Mouse (Mus musculus) forebrain, embryonic 15.5 days (tissue): ENCODE measurements around the gene Cyth3. TPM values are rescaled to one million over a fixed set of nuclear protein-coding genes. Genes with fewer than 3 reads are reported as not detected.

Source experiments
- ATAC-seq: fragments of 200-750 bp; cut with Nextera tagmentation; replicated peaks from 2 replicates; pipeline ENCODE4 v1.8.0; 2017; ENCODE audit warnings: mild to moderate bottlenecking, moderate TSS enrichment, moderate library complexity
- H3K27ac ChIP-seq: fragments of 300-500 bp; sonication (generic); replicated peaks from 2 replicates; pipeline ENCODE4 v1.5.1; 2015; ENCODE audit warnings: mild to moderate bottlenecking, inconsistent platforms
- H3K27me3 ChIP-seq: fragments of 300-500 bp; sonication (generic); 2 replicates; pipeline ENCODE4 v1.6.1; 2015; ENCODE audit warnings: inconsistent platforms
- H3K36me3 ChIP-seq: fragments of 300-500 bp; sonication (generic); 2 replicates; pipeline ENCODE4 v1.6.1; 2015; ENCODE audit warnings: mild to moderate bottlenecking, inconsistent platforms
- H3K4me1 ChIP-seq: fragments of 300-500 bp; sonication (generic); 2 replicates; pipeline ENCODE4 v1.6.1; 2015; ENCODE audit warnings: inconsistent platforms
- H3K4me2 ChIP-seq: fragments of 300-500 bp; sonication (generic); replicated peaks from 2 replicates; pipeline ENCODE4 v1.6.1; 2015; ENCODE audit warnings: mild to moderate bottlenecking, inconsistent platforms
- H3K4me3 ChIP-seq: fragments of 300-500 bp; sonication (generic); 2 replicates; pipeline ENCODE4 v1.5.1; 2015; ENCODE audit warnings: mild to moderate bottlenecking, inconsistent platforms
- H3K9ac ChIP-seq: fragments of 300-500 bp; sonication (generic); replicated peaks from 2 replicates; pipeline ENCODE4 v1.6.1; 2015; ENCODE audit warnings: mild to moderate bottlenecking, inconsistent platforms
- H3K9me3 ChIP-seq: fragments of 300-500 bp; sonication (generic); 2 replicates; pipeline ENCODE4 v1.6.1; 2016; ENCODE audit warnings: inconsistent platforms
- WGBS: fragments of 180-500 bp; shearing (Covaris S2); methylation state at CpG from one replicate; pipeline ENCODE4 v1.1.7; 2015; ENCODE audit warnings: mixed read lengths; 5-methylcytosine and 5-hydroxymethylcytosine counted together
- polyA plus RNA-seq: library from polyadenylated mRNA; unstranded; fragments of >200 nt; fragmentation: Nextera tagmentation; extraction: Ambion mirVana; gene quantifications from 2 replicates; pipeline ENCODE4 v1.2.1, GENCODE M21; 2015

Cyth3 gene
- polyA plus RNA-seq, 1 experiment from 2014 or later, result 42.6 TPM

DNA sequence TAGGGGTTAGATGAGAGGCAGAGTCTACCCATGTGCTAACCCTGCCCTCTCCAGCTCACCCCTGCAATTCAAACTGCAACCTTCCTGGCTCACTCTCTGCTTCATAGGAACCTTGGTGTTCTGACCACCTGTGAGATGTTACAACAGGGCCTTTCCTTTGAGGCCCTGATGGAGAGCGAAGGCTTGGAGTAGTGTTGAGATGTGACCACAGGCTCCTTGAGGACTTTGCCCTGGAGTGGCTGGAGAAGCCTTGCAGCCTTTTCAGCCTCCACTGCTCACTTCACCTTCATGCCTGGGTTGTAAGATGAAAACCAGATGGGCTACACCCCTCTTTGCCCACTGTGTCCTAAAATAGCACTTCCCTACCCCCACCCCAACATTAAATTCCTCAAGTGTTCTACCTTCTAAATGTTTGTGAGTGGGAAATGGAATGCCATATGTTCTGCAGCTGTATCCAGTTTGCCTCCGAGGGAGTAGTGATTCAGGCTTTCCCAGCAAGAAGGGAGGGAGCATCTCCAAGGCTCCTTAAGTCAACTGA, 34.5 kb downstream of the Cyth3 start:
- Histone ChIP-seq H3K4me1 (no peaks in the 10 kb centered on the region), H3K4me3 (no peak overlapping the region), H3K27ac (no peak overlapping the region), H3K9ac (no peak overlapping the region), H3K9me3 (no peaks in the 10 kb centered on the region), H3K27me3 (no peaks in the 10 kb centered on the region), H3K36me3 (no peaks in the 10 kb centered on the region), H3K4me2 (no peak overlapping the region)
- ATAC-seq, result no peak
- WGBS, result 82% methylated on average over 2 of the region's 2 CpGs

DNA sequence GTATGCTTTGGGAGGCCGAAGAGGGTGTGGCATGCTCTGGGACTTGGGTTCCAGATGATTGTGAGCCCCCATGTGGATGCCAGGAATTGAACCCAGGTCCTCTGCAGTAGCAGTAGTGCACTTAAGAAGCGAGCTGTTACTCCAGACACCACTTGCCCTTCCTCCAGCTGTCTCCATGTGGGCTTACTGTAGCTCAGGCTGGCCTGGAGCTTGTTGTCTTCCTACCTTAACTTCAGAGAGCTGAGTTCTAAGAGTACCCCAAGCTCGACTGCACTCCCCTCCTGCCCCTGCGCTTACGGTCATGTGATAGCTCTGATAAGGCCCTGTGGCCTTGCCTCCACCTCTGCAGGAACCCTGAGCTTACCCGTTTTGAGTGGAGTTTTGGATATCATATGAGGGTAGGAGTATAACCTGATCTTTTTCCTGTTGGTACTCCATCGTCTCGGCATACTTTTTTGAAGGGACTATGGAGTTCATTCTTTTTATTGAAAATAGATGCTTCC, 36.8 kb downstream of the Cyth3 start:
- whole genome bisulfite sequencing, result 87% methylated on average over 8 of the region's 8 CpGs
- H3K4me2 ChIP-seq, result no peak overlapping the region

DNA sequence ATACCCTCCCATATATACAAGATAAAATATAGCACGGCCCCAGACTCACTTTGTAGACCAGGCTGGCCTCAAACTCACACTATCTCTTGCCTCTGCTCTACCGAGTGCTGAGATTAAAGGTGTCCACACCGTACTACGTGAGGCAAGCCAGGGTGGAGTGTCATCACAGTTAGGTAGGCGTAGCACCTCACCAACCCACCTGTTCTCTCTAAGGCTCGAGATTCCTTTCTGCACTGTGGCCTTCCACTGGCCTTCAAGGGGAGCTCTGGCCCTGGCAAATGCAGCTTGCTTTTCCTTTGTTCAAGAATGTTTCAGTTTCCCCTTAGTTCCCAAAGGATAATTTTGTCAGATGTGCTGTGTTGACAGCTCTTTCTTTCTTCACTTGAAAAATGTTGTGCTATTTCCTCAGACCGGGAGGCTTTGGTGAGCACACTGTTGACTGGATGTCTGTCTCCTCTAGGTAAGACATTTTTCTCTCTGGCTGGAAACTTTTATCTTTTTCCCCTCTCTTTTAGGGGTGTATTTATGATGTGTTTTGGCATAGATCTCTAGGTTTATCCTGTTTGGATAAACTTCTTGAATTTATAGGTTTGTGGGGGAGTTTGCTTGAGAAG, 40.9 kb downstream of the Cyth3 start:
- Histone ChIP-seq H3K27ac (no peak overlapping the region), H3K4me3 (no peak overlapping the region)
- WGBS, result 91% methylated on average over 7 of the region's 7 CpGs

More for the DNA sequence above, 36.8 kb downstream of the Cyth3 start:
- no peak for ATAC-seq
- Histone ChIP-seq H3K27ac (no peak overlapping the region), H3K9ac (no peak overlapping the region), H3K4me1 (no peaks in the 10 kb centered on the region), H3K27me3 (no peaks in the 10 kb centered on the region), H3K9me3 (no peaks in the 10 kb centered on the region), H3K36me3 (no peaks in the 10 kb centered on the region), H3K4me3 (no peak overlapping the region)

DNA sequence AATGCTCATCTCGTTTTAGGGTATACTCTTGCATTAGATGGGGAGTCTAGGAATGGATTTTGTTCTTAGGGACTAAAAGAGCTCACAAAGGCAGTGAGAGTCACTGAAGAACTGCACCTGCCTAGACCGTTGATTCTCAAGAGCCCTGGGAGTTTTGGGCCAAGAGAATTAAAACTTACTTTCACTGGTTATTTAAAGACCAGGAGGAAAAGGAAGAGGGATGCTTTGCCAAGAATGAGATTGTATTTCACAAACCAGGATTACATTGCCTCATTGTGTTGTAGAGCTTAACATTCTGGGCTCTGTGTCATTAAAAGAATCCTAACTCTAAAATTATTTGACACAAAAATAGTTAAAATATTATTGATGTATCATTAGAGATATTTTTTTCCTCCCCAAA, 43.3 kb downstream of the Cyth3 start:
- H3K4me1 ChIP-seq, result no peaks in the 10 kb centered on the region; the same call in 1 of the 2 replicates
- no peak overlapping the region for H3K9ac ChIP-seq
- ATAC-seq, result no peak
- 77% methylated on average over 2 of the region's 2 CpGs for WGBS
- no peaks in the 10 kb centered on the region for H3K9me3 ChIP-seq
- no peak overlapping the region for H3K27ac ChIP-seq
- H3K4me3 ChIP-seq, result no peak overlapping the region
- no peak overlapping the region for H3K4me2 ChIP-seq
- H3K36me3 ChIP-seq, result no peaks in the 10 kb centered on the region
- no peaks in the 10 kb centered on the region for H3K27me3 ChIP-seq

More for the DNA sequence above, 40.9 kb downstream of the Cyth3 start:
- Histone ChIP-seq H3K9me3 (no peaks in the 10 kb centered on the region), H3K4me2 (no peak overlapping the region), H3K36me3 (no peaks in the 10 kb centered on the region), H3K4me1 (no peaks in the 10 kb centered on the region), H3K27me3 (no peaks in the 10 kb centered on the region), H3K9ac (no peak overlapping the region)
- ATAC-seq, result no peak

DNA sequence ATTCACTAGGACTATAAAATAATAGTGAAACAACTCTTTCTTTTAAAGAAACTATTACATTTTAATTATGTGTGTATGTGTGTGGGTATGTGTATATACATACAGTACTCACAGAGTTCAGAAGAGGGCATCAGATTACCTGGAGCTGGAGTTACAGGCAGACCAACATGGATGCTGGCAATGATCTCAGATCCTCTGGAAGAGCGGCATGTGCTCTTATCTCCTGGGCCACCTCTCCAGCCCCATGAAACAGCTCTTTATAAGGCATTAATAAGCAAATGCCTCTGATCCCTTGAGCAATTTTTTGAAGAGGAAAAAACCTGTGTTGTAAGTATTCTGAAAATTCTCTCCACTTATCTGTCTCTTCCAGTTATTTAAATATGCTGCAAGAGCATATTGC, 43.8 kb downstream of the Cyth3 start:
- 97% methylated on average over 1 of the region's 1 CpGs for WGBS
- Histone ChIP-seq H3K36me3 (no peaks in the 10 kb centered on the region), H3K4me1 (no peaks in the 10 kb centered on the region; the same call in 1 of the 2 replicates)

DNA sequence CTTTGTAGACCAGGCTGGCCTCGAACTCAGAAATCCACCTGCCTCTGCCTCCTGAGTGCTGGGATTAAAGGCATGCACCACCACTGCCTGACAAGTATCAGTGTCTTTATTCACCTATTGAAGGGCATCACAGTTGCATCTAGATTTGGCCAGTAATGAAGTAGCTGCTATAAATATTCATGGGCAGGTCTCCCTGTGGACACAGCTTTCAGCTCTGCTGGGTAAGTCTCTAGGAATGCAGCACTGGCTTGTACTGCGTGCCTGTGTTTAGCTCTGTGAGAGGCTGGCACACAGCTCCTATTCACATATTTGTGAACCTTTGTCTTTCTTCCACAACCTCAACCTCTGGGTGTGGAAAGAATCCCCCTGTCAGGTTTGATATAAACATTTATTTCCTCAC, 46.6 kb downstream of the Cyth3 start:
- Histone ChIP-seq H3K27ac (no peak overlapping the region), H3K4me3 (no peak overlapping the region), H3K9me3 (no peaks in the 10 kb centered on the region), H3K27me3 (no peaks in the 10 kb centered on the region), H3K9ac (no peak overlapping the region), H3K4me2 (no peak overlapping the region), H3K4me1 (no peaks in the 10 kb centered on the region; the same call in 1 of the 2 replicates), H3K36me3 (no peaks in the 10 kb centered on the region)
- no peak for ATAC-seq
- WGBS, result 37% methylated on average over 2 of the region's 2 CpGs

More for the DNA sequence above, 43.8 kb downstream of the Cyth3 start:
- Histone ChIP-seq H3K4me2 (no peak overlapping the region), H3K27me3 (no peaks in the 10 kb centered on the region), H3K9ac (no peak overlapping the region), H3K27ac (no peak overlapping the region), H3K9me3 (no peaks in the 10 kb centered on the region), H3K4me3 (no peak overlapping the region)
- ATAC-seq, result no peak

DNA sequence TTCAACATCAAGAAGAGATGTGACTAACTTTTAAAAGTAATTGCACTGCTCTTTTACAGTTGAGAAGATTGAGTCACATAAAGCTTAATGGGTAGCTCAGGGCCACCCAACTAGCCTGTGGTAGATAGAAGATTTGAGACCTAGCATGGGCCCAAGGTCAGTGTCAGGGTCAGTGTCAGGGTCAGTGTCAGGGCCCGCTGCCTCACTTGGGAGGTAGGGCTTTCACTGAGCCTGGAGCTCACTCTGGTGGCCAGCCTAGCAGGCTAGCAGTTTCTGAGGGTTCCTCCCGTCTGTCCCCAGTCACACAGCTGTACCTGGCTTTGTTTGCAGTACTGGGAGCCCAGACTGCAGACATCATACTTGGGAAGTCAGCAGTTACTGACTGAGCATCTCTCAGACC, 47.1 kb downstream of the Cyth3 start:
- Histone ChIP-seq H3K9me3 (no peaks in the 10 kb centered on the region), H3K4me2 (no peak overlapping the region), H3K27ac (no peak overlapping the region), H3K4me3 (no peak overlapping the region), H3K4me1 (no peaks in the 10 kb centered on the region; the same call in 1 of the 2 replicates), H3K27me3 (no peaks in the 10 kb centered on the region), H3K9ac (no peak overlapping the region), H3K36me3 (no peaks in the 10 kb centered on the region)
- WGBS, result 49% methylated on average over 2 of the region's 2 CpGs
- ATAC-seq, result no peak

DNA sequence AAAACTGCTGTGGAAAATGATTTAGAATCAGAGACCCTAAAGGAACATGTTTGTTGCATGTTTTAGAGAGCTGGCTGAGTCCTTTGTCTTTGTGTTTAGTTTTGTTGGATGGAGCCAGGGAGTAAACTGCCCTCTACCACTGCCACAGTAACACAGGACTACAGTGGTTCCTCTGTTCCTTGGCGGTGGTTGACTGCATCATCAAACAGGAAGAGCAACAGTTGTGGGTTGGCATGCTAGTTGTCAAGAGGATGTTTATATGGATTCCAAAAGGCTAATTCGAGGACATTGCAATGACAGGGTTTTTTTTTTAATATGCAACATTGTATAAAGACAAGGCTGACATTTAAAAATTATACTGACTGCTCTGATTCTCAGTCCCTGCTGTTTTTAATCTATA, 47.6 kb downstream of the Cyth3 start:
- Histone ChIP-seq H3K4me2 (no peak overlapping the region), H3K27me3 (no peaks in the 10 kb centered on the region), H3K9ac (no peak overlapping the region), H3K27ac (no peak overlapping the region), H3K4me1 (no peaks in the 10 kb centered on the region; the same call in 1 of the 2 replicates), H3K9me3 (no peaks in the 10 kb centered on the region), H3K4me3 (no peak overlapping the region), H3K36me3 (no peaks in the 10 kb centered on the region)
- ATAC-seq, result no peak
- 74% methylated on average over 2 of the region's 2 CpGs for WGBS

DNA sequence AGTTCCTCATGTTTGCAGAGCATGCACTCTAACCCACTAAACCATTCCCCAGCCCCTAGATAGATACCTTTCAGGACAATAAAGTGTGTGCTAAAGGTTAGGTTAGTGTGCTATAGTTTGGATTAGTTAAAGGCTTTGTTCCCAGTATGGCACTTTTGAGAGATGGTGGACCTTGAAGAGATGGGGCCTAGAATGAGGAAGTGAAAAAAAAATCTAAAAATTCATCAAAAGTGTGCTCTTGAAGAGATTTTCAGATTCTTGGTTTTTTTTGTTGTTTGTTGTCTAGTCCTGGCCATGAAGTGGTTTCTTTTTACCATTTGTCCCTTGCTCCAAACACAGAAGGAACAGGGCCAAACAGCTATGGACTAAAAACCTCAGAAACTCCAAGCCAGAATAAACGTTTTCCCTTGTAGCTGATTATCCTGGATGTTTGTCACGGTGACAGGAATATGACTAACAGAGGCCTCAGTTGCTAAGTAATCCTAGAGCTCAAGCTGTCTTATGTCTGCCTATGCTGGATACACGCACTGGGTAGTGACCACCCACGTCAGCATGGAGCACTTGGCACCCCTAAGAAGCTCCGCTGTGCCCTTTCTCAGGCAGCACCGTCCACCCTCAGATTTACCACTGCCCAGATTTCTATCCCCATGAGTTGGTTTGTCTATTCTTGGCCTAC, 48.6 kb downstream of the Cyth3 start:
- 86% methylated on average over 6 of the region's 6 CpGs for WGBS
- no peak overlapping the region for H3K9ac ChIP-seq

DNA sequence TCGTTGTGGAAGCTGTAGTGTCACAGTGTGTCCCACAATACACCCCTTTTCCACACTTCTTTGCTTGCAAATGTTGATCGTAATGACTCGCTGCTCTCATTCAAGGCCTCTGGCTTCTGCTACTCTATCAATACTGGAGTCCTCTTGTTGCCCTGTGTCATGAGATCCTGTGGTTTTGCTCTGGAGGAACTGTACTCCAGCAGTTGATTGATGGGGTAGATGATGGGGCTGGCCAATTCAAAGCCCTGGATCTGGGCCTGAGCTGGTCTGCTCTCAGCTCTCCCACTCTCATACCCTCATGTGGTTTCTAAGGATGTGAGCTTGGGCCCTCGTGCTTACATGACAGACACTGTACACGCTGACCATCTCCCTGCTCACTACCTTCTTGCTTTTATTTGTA, 52.3 kb downstream of the Cyth3 start:
- no peak for ATAC-seq
- H3K36me3 ChIP-seq, result no peaks in the 10 kb centered on the region
- WGBS, result 75% methylated on average over 5 of the region's 5 CpGs

More for the DNA sequence above, 48.6 kb downstream of the Cyth3 start:
- H3K27ac ChIP-seq, result no peak overlapping the region
- H3K27me3 ChIP-seq, result no peaks in the 10 kb centered on the region
- ATAC-seq, result no peak
- no peak overlapping the region for H3K4me2 ChIP-seq
- no peak overlapping the region for H3K4me3 ChIP-seq
- H3K36me3 ChIP-seq, result no peaks in the 10 kb centered on the region
- no peaks in the 10 kb centered on the region; the same call in 1 of the 2 replicates for H3K4me1 ChIP-seq
- H3K9me3 ChIP-seq, result no peaks in the 10 kb centered on the region

DNA sequence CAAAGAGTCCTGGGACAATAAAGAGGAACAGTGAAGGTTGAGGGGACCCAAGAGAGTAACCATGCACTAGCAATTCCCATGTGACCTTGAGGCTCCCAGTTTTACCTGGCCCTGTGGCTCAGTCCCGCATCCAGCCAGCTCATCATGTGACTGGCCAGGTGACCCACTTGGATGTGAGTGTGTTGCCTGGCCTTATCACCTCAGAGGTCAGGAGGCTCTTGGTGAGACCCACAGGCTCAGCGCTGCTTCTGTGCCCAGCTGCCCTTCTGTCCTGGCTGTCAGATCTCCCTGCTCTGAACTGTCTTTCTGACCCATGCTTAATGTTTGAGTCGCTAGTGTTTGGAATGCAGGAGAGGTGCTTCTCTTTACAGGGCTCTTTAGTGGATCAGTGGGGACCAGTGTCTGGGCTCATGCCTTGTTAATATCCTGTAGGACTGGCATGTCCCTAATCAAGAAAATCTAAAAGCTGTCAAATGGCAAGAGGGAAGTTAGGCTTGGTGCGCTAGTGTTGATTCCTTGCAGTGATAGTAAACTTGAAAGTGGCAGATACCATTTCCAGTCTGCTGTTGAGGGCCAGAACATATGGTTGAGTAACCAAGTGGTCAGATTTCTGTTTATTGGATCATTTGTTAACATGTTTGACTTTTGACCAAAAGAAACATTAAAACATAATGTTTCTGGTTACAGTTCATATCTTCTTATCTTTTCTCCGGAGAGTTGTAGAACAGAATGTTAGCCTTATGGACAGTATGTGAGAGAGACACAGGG, 54.2 kb downstream of the Cyth3 start:
- Histone ChIP-seq H3K4me2 (no peak overlapping the region), H3K9ac (no peak overlapping the region), H3K9me3 (no peaks in the 10 kb centered on the region), H3K36me3 (no peaks in the 10 kb centered on the region), H3K4me3 (no peak overlapping the region), H3K27ac (no peak overlapping the region), H3K4me1 (no peaks in the 10 kb centered on the region), H3K27me3 (no peaks in the 10 kb centered on the region)
- 85% methylated on average over 5 of the region's 5 CpGs for WGBS
- no peak for ATAC-seq

More for the DNA sequence above, 52.3 kb downstream of the Cyth3 start:
- Histone ChIP-seq H3K27ac (no peak overlapping the region), H3K4me1 (no peaks in the 10 kb centered on the region), H3K4me2 (no peak overlapping the region), H3K27me3 (no peaks in the 10 kb centered on the region), H3K9me3 (no peaks in the 10 kb centered on the region), H3K9ac (no peak overlapping the region), H3K4me3 (no peak overlapping the region)

DNA sequence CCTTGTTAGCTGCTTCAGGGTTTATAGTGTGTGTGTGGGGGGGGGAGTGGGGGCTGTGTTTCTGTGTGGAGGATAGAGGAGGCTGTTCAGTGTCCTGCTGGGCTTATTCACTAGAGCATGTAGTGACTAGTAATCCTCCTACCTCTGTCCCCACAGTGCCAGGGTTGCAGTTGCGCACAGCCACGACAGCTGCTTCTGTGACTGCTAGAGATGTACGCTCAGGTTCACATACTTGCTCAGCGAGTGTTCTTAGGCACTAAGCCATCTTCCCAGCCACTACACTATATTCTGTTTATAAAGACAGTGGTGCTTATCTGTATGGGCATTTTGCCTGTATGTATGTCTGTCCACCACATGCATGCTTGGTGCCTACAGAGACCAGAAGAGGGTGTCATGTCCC, 55.1 kb downstream of the Cyth3 start:
- Histone ChIP-seq H3K27me3 (no peaks in the 10 kb centered on the region), H3K36me3 (no peaks in the 10 kb centered on the region), H3K27ac (no peak overlapping the region), H3K4me3 (no peak overlapping the region), H3K4me1 (no peaks in the 10 kb centered on the region), H3K9ac (no peak overlapping the region), H3K9me3 (no peaks in the 10 kb centered on the region), H3K4me2 (no peak overlapping the region)
- ATAC-seq, result no peak
- 70% methylated on average over 4 of the region's 4 CpGs for WGBS
